Mouse (Mus musculus): ENCODE data around the gene Bola1. TPM values are rescaled to one million over a fixed set of nuclear protein-coding genes. Genes with fewer than 3 reads are reported as not detected.
A peak's percentile ranks its signal among the peaks of the same experiment; 100 is the strongest.
"Not testable (repeated sequence)": the region's sequence is repeated elsewhere in the genome, so short reads cannot be mapped to it uniquely, and the experiment has no call there.

Bola1 gene
- total RNA-seq, 2 experiments from 2014 or later = 18.2 to 19.4 TPM

- DNase-seq (ENCODE audit: low spot score in 2 of 2) = no peak
Measured at GRCm38 (mm10) chr3:96247356-96248140, 28.0 kb upstream of the Bola1 start.

- DNase-seq (ENCODE audit: low spot score in 2 of 2) = not testable (repeated sequence)
Measured at GRCm38 (mm10) chr3:96246427-96246856, 26.9 kb upstream of the Bola1 start, which contains the start of gene Hist2h3c1. Gene Hist2h3c1 (plus strand): TSS chr3:96246685.

GRCm38 (mm10) chr3:96246018-96246417 is 26.5 kb upstream of the Bola1 start:
- not testable (repeated sequence) for DNase-seq (ENCODE audit: low spot score in 2 of 2)

GRCm38 (mm10) chr3:96245003-96245886 is 25.7 kb upstream of the Bola1 start, which contains the start of gene Hist2h2aa1:
Gene Hist2h2aa1 (plus strand): TSS chr3:96245497.
- peak; percentile 86 to 90 for DNase-seq (ENCODE audit: low spot score in 2 of 2)

GRCm38 (mm10) chr3:96243921-96244572 is 24.5 kb upstream of the Bola1 start:
- no peak for DNase-seq (ENCODE audit: low spot score in 2 of 2)

GRCm38 (mm10) chr3:96240799-96241197 is 21.3 kb upstream of the Bola1 start:
- no peak for DNase-seq (ENCODE audit: low spot score in 2 of 2)

GRCm38 (mm10) chr3:96239949-96240798 is 20.7 kb upstream of the Bola1 start, which contains the start of gene Hist2h2aa2:
Gene Hist2h2aa2 (minus strand): TSS chr3:96240276.
- peak; percentile 94 to 98 for DNase-seq (ENCODE audit: low spot score in 2 of 2)

GRCm38 (mm10) chr3:96238954-96239793 is 19.7 kb upstream of the Bola1 start, which contains the start of gene Hist2h3c2:
Gene Hist2h3c2 (minus strand): TSS chr3:96239127.
- peak in 1 of 2 experiments; percentile 45 for DNase-seq (ENCODE audit: low spot score in 2 of 2)

- no peak for DNase-seq (ENCODE audit: low spot score in 2 of 2)
Measured at GRCm38 (mm10) chr3:96237904-96238511, 18.5 kb upstream of the Bola1 start.

GRCm38 (mm10) chr3:96237335-96237903 is 17.9 kb upstream of the Bola1 start:
- DNase-seq (ENCODE audit: low spot score in 2 of 2) = no peak

GRCm38 (mm10) chr3:96236834-96237334 is 17.4 kb upstream of the Bola1 start:
- DNase-seq (ENCODE audit: low spot score in 2 of 2) = no peak

GRCm38 (mm10) chr3:96235836-96236235 is 16.3 kb upstream of the Bola1 start:
- DNase-seq (ENCODE audit: low spot score in 2 of 2) = no peak

GRCm38 (mm10) chr3:96234914-96235313 is 15.4 kb upstream of the Bola1 start:
- no peak for DNase-seq (ENCODE audit: low spot score in 2 of 2)

- DNase-seq (ENCODE audit: low spot score in 2 of 2) = no peak
Measured at GRCm38 (mm10) chr3:96231758-96232120, 12.2 kb upstream of the Bola1 start.

- no peak for DNase-seq (ENCODE audit: low spot score in 2 of 2)
Measured at GRCm38 (mm10) chr3:96230910-96231757, 11.6 kb upstream of the Bola1 start.

GRCm38 (mm10) chr3:96230404-96230803 is 10.9 kb upstream of the Bola1 start:
- DNase-seq (ENCODE audit: low spot score in 2 of 2) = no peak

- no peak for DNase-seq (ENCODE audit: low spot score in 2 of 2)
Measured at GRCm38 (mm10) chr3:96228828-96229227, 9.3 kb upstream of the Bola1 start.

All from layer of hippocampus, adult 18-20 months (tissue).